Mouse (Mus musculus) thymus, postnatal 14 days (tissue): Measurements from ENCODE around the gene Olfr9.
"Not testable (repeated sequence)": the region's sequence is repeated elsewhere in the genome, so short reads cannot be mapped to it uniquely, and the experiment has no call there.

Source experiments
- DNase-seq: peaks from one replicate; pipeline ENCODE4 v3.0.0; 2021

Olfr9 gene

GRCm38 (mm10) chr10:129004032-129004920, 15.0 kb downstream of the Olfr9 start:
- DNase-seq: no peak

- no peak for DNase-seq
Measured at GRCm38 (mm10) chr10:129010288-129010841, 21.1 kb downstream of the Olfr9 start, which contains the start of gene Olfr763. Gene Olfr763, plus strand, starts transcription at chr10:129010791.

GRCm38 (mm10) chr10:129011511-129011910, 22.3 kb downstream of the Olfr9 start:
- DNase-seq: not testable (repeated sequence)

GRCm38 (mm10) chr10:129014477-129014876, 25.2 kb downstream of the Olfr9 start:
- DNase-seq: no peak

- no peak for DNase-seq
Measured at GRCm38 (mm10) chr10:129023319-129023718, 34.1 kb downstream of the Olfr9 start.

GRCm38 (mm10) chr10:129026018-129026662, 36.9 kb downstream of the Olfr9 start:
- peak; percentile 52 for DNase-seq

- no peak for DNase-seq
Measured at GRCm38 (mm10) chr10:129028343-129028742, 39.1 kb downstream of the Olfr9 start.

- DNase-seq: no peak
Measured at GRCm38 (mm10) chr10:129039796-129040195, 50.6 kb downstream of the Olfr9 start, which contains the start of gene Olfr764-ps1. Gene Olfr764-ps1, minus strand, starts transcription at chr10:129039896.
